Mouse (Mus musculus) neural tube, embryonic 14.5 days (tissue): ENCODE results near the gene Snrnp40. TPM values are rescaled to one million over a fixed set of nuclear protein-coding genes. Genes with fewer than 3 reads are reported as not detected.

Experiments used
- ATAC-seq: fragments of 200-750 bp; cut with Nextera tagmentation; 2 replicates; pipeline ENCODE4 v1.8.0; 2017; ENCODE audit warnings: low read depth, mild to moderate bottlenecking, moderate TSS enrichment, moderate library complexity
- H3K27ac ChIP-seq: fragments of 300-500 bp; sonication (generic); 2 replicates; pipeline ENCODE4 v1.5.1; 2014; ENCODE audit warnings: low read depth, mild to moderate bottlenecking, control low read depth, low read length, moderate library complexity, mixed read lengths
- H3K27me3 ChIP-seq: fragments of 300-500 bp; sonication (generic); 2 replicates; pipeline ENCODE4 v1.6.1; 2014; ENCODE audit warnings: low read length; ENCODE audit not compliant: control insufficient read depth, insufficient read depth
- H3K36me3 ChIP-seq: fragments of 300-500 bp; sonication (generic); 2 replicates; pipeline ENCODE4 v1.6.1; 2014; ENCODE audit warnings: low read length, mixed read lengths; ENCODE audit not compliant: control insufficient read depth, insufficient read depth
- H3K4me1 ChIP-seq: fragments of 300-500 bp; sonication (generic); 2 replicates; pipeline ENCODE4 v1.6.1; 2014; ENCODE audit warnings: low read length; ENCODE audit not compliant: control insufficient read depth, insufficient read depth
- H3K4me2 ChIP-seq: fragments of 300-500 bp; sonication (generic); 2 replicates; pipeline ENCODE4 v1.6.1; 2014; ENCODE audit warnings: mild to moderate bottlenecking, low read depth, low read length, control low read depth
- H3K4me3 ChIP-seq: fragments of 300-500 bp; sonication (generic); 2 replicates; pipeline ENCODE4 v1.5.1; 2014; ENCODE audit warnings: low read depth, low read length, control low read depth, mixed read lengths
- H3K9ac ChIP-seq: fragments of 300-500 bp; sonication (generic); replicated peaks from 2 replicates; pipeline ENCODE4 v1.6.1; 2014; ENCODE audit warnings: low read depth, mild to moderate bottlenecking, control low read depth, low read length, mixed read lengths
- H3K9me3 ChIP-seq: fragments of 300-500 bp; sonication (generic); 2 replicates; pipeline ENCODE4 v1.6.1; 2016; ENCODE audit warnings: low read length; ENCODE audit not compliant: control insufficient read depth
- WGBS: fragments of 180-500 bp; shearing (Covaris S2); extraction: QIAGEN DNeasy Blood & Tissue Kit; methylation state at CpG from one replicate; pipeline ENCODE4 v1.1.7; 2014; 5-methylcytosine and 5-hydroxymethylcytosine counted together
- polyA plus RNA-seq: library from polyadenylated mRNA; unstranded; fragments of >200 nt; fragmentation: Nextera tagmentation; extraction: Ambion mirVana; gene quantifications from 2 replicates; pipeline ENCODE4 v1.2.1, GENCODE M21; 2014

Snrnp40 gene
- polyA plus RNA-seq, 1 experiment from 2014 or later, result 102 TPM

- ATAC-seq, result no peak
- Histone ChIP-seq H3K36me3 (peaks cover 28% of the 10 kb centered on the region), H3K4me3 (no peak overlapping the region), H3K27me3 (no peaks in the 10 kb centered on the region), H3K4me1 (no peaks in the 10 kb centered on the region), H3K4me2 (no peak overlapping the region), H3K9ac (no peak overlapping the region), H3K27ac (no peak overlapping the region), H3K9me3 (no peaks in the 10 kb centered on the region)
- 91% methylated on average over 1 of the region's 1 CpGs for WGBS
Measured at GRCm38 (mm10) chr4:130323165-130323564, 36.8 kb upstream of the Snrnp40 start.

- Histone ChIP-seq H3K4me2 (no peak overlapping the region), H3K36me3 (peaks cover 28% of the 10 kb centered on the region), H3K27me3 (no peaks in the 10 kb centered on the region), H3K27ac (no peak overlapping the region), H3K9me3 (no peaks in the 10 kb centered on the region), H3K4me1 (no peaks in the 10 kb centered on the region), H3K9ac (no peak overlapping the region), H3K4me3 (no peak overlapping the region)
- WGBS, result 84% methylated on average over 5 of the region's 5 CpGs
- no peak for ATAC-seq
Measured at GRCm38 (mm10) chr4:130323607-130324006, 36.3 kb upstream of the Snrnp40 start.

GRCm38 (mm10) chr4:130325446-130325845, 34.5 kb upstream of the Snrnp40 start:
- H3K4me1 ChIP-seq, result no peaks in the 10 kb centered on the region
- H3K27me3 ChIP-seq, result no peaks in the 10 kb centered on the region
- no peak overlapping the region for H3K27ac ChIP-seq
- no peak overlapping the region for H3K4me3 ChIP-seq
- H3K9me3 ChIP-seq, result no peaks in the 10 kb centered on the region
- ATAC-seq, result no peak
- no peak overlapping the region for H3K9ac ChIP-seq
- H3K36me3 ChIP-seq, result peaks cover 33% of the 10 kb centered on the region
- WGBS, result 97% methylated on average over 2 of the region's 2 CpGs
- no peak overlapping the region for H3K4me2 ChIP-seq

GRCm38 (mm10) chr4:130327366-130327765, 32.6 kb upstream of the Snrnp40 start:
- no peak for ATAC-seq
- 81% methylated on average over 9 of the region's 9 CpGs for WGBS

GRCm38 (mm10) chr4:130335867-130336266, 24.1 kb upstream of the Snrnp40 start:
- ATAC-seq, result no peak
- H3K4me1 ChIP-seq, result no peaks in the 10 kb centered on the region
- 94% methylated on average over 5 of the region's 5 CpGs for WGBS
- no peak overlapping the region for H3K27ac ChIP-seq
- H3K9me3 ChIP-seq, result no peaks in the 10 kb centered on the region
- H3K4me2 ChIP-seq, result no peak overlapping the region
- no peak overlapping the region for H3K9ac ChIP-seq
- no peaks in the 10 kb centered on the region for H3K27me3 ChIP-seq
- no peak overlapping the region for H3K4me3 ChIP-seq
- peaks cover 23% of the 10 kb centered on the region; the same call in 1 of the 2 replicates for H3K36me3 ChIP-seq

More at GRCm38 (mm10) chr4:130327366-130327765, 32.6 kb upstream of the Snrnp40 start:
- H3K27me3 ChIP-seq, result no peaks in the 10 kb centered on the region
- H3K36me3 ChIP-seq, result peaks cover 32% of the 10 kb centered on the region
- no peaks in the 10 kb centered on the region for H3K4me1 ChIP-seq
- no peak overlapping the region for H3K4me2 ChIP-seq
- no peaks in the 10 kb centered on the region for H3K9me3 ChIP-seq
- no peak overlapping the region for H3K9ac ChIP-seq
- no peak overlapping the region for H3K4me3 ChIP-seq
- no peak overlapping the region for H3K27ac ChIP-seq

- H3K4me1 ChIP-seq, result no peaks in the 10 kb centered on the region
- no peak overlapping the region for H3K27ac ChIP-seq
- no peaks in the 10 kb centered on the region for H3K9me3 ChIP-seq
- no peak overlapping the region for H3K9ac ChIP-seq
- no peak overlapping the region for H3K4me2 ChIP-seq
- H3K36me3 ChIP-seq, result peaks cover 23% of the 10 kb centered on the region; the same call in 1 of the 2 replicates
- no peak overlapping the region for H3K4me3 ChIP-seq
- no peak for ATAC-seq
- H3K27me3 ChIP-seq, result no peaks in the 10 kb centered on the region
- 27% methylated on average over 4 of the region's 4 CpGs for WGBS
Measured at GRCm38 (mm10) chr4:130341691-130342090, 18.2 kb upstream of the Snrnp40 start.

GRCm38 (mm10) chr4:130349666-130350065, 10.3 kb upstream of the Snrnp40 start:
- WGBS, result 95% methylated on average over 6 of the region's 6 CpGs
- no peak overlapping the region for H3K9ac ChIP-seq
- no peak overlapping the region for H3K4me2 ChIP-seq
- peaks cover 43% of the 10 kb centered on the region for H3K36me3 ChIP-seq
- no peaks in the 10 kb centered on the region for H3K27me3 ChIP-seq
- H3K9me3 ChIP-seq, result no peaks in the 10 kb centered on the region
- H3K4me3 ChIP-seq, result no peak overlapping the region
- no peak overlapping the region for H3K27ac ChIP-seq
- no peaks in the 10 kb centered on the region for H3K4me1 ChIP-seq
- no peak for ATAC-seq

GRCm38 (mm10) chr4:130350690-130351422, 9.1 kb upstream of the Snrnp40 start:
- no peak overlapping the region for H3K27ac ChIP-seq
- no peak for ATAC-seq
- no peak overlapping the region for H3K4me3 ChIP-seq
- H3K36me3 ChIP-seq, result peaks cover 41% of the 10 kb centered on the region
- WGBS, result 77% methylated on average over 16 of the region's 16 CpGs
- H3K9me3 ChIP-seq, result no peaks in the 10 kb centered on the region
- H3K4me1 ChIP-seq, result no peaks in the 10 kb centered on the region
- H3K4me2 ChIP-seq, result no peak overlapping the region
- no peak overlapping the region for H3K9ac ChIP-seq
- H3K27me3 ChIP-seq, result no peaks in the 10 kb centered on the region

GRCm38 (mm10) chr4:130352588-130352987, 7.3 kb upstream of the Snrnp40 start:
- Histone ChIP-seq H3K9ac (no peak overlapping the region), H3K4me3 (no peak overlapping the region), H3K4me2 (no peak overlapping the region), H3K27ac (no peak overlapping the region), H3K9me3 (no peaks in the 10 kb centered on the region), H3K36me3 (peaks cover 40% of the 10 kb centered on the region), H3K4me1 (no peaks in the 10 kb centered on the region), H3K27me3 (no peaks in the 10 kb centered on the region)
- WGBS, result 93% methylated on average over 7 of the region's 7 CpGs
- ATAC-seq, result no peak
